9 mouse cellular contexts compared by ENCODE assay signal in genomic region chr14:104146841-104147240, GRCm38 (mm10).
A peak's percentile ranks its signal among the peaks of the same experiment; 100 is the strongest.
DNase-seq lines count a peak whose midpoint lies in the region; TF ChIP-seq lines count a peak whose summit lies in the region.
"Had no signal": no experiment of that assay in that cellular context is flagged by ENCODE, and none has a peak within 500 bp of the region (broad histone marks: within the 10 kb centered on the region; RNA-seq: fewer than 3 reads in every experiment).

No protein-coding gene starts in this region.

- no peak for TF ChIP-seq POLR2A in brain, embryonic 14.5 days (IDR thresholded peaks at IDR 0.05; ENCODE audit: borderline replicate concordance, extremely low read depth, insufficient read depth, insufficient read length, poor library complexity, severe bottlenecking)

- peak; percentile 61 for DNase-seq in embryo, embryonic 10 days (ENCODE audit: low spot score)
- no peak for DNase-seq in embryo, embryonic 9.5 days (ENCODE audit: extremely low spot score)
- DNase-seq in left cerebral cortex, postnatal 4 days, result peak; percentile 58
- DNase-seq in left cerebral cortex, postnatal 14 days (ENCODE audit: low spot score in 2 of 2), result no peak
- DNase-seq in brain, embryonic 14.5 days (ENCODE audit: low read depth), result peak; percentile 44
- peak; percentile 6 for DNase-seq in lung, postnatal 36 days
- no peak for DNase-seq in gastrocnemius, postnatal 4 days (ENCODE audit: low spot score in 2 of 2)
- DNase-seq in left cerebral cortex, postnatal 25 days (ENCODE audit: low spot score in 2 of 2), result no peak
- DNase-seq: kidney, adult 8-10 months had no signal

- peak; percentile 61; the same call in 1 of the 2 replicates for TF ChIP-seq CTCF in brain, embryonic 14.5 days (IDR thresholded peaks at IDR 0.05; ENCODE audit: borderline replicate concordance, extremely low read depth, insufficient read depth, insufficient read length)

- intact Hi-C loops in left cerebral cortex, postnatal 4 days (cut with DNase I), result no loop called here
- intact Hi-C loops in left cerebral cortex, postnatal 14 days (cut with DNase I), result no loop called here
- intact Hi-C loops in left cerebral cortex, postnatal 25 days (cut with DNase I), result no loop called here

Comparison
In these comparisons a context has a peak if more than half of its experiments do, and no peak if none do; other contexts are left out.
1. DNase-seq: peak in embryo, embryonic 10 days (single experiment), left cerebral cortex, postnatal 4 days (single experiment), brain, embryonic 14.5 days (single experiment) and lung, postnatal 36 days (single experiment); none in embryo, embryonic 9.5 days (single experiment), left cerebral cortex, postnatal 14 days (0 of 2), gastrocnemius, postnatal 4 days (0 of 2) and left cerebral cortex, postnatal 25 days (0 of 2).